Mouse (Mus musculus) embryonic facial prominence, embryonic 11.5 days (tissue): ENCODE measurements around the gene Parp3. TPM values are rescaled to one million over a fixed set of nuclear protein-coding genes. Genes with fewer than 3 reads are reported as not detected.

ENCODE experiments used
- ATAC-seq: fragments of 200-750 bp; cut with Nextera tagmentation; replicated peaks from 2 replicates; pipeline ENCODE4 v1.8.0; 2017; ENCODE audit warnings: low read depth; ENCODE audit not compliant: insufficient number of reproducible peaks, low FRiP score, low TSS enrichment
- DNase-seq: peaks from one replicate; pipeline ENCODE4 v3.0.0-alpha.2; 2015; ENCODE audit warnings: low spot score
- H3K27ac ChIP-seq: fragments of 300-500 bp; sonication (generic); replicated peaks from 2 replicates; pipeline ENCODE4 v1.5.1; 2014; ENCODE audit warnings: mild to moderate bottlenecking, low read depth, low read length, control low read depth
- H3K27me3 ChIP-seq: fragments of 300-500 bp; sonication (generic); 2 replicates; pipeline ENCODE4 v1.6.1; 2014; ENCODE audit warnings: mild to moderate bottlenecking, low read length, moderate library complexity, mixed read lengths; ENCODE audit not compliant: control insufficient read depth, insufficient read depth
- H3K36me3 ChIP-seq: fragments of 300-500 bp; sonication (generic); replicated peaks from 2 replicates; pipeline ENCODE4 v1.6.1; 2014; ENCODE audit warnings: low read depth, mild to moderate bottlenecking, low read length, moderate library complexity, mixed read lengths; ENCODE audit not compliant: control insufficient read depth, insufficient read depth
- H3K4me1 ChIP-seq: fragments of 300-500 bp; sonication (generic); 2 replicates; pipeline ENCODE4 v1.6.1; 2014; ENCODE audit warnings: low read length, mixed read lengths; ENCODE audit not compliant: control insufficient read depth, insufficient read depth
- H3K4me2 ChIP-seq: fragments of 300-500 bp; sonication (generic); 2 replicates; pipeline ENCODE4 v1.6.1; 2014; ENCODE audit warnings: low read depth, mild to moderate bottlenecking, control low read depth, low read length, moderate library complexity
- H3K4me3 ChIP-seq: fragments of 300-500 bp; sonication (generic); 2 replicates; pipeline ENCODE4 v1.5.1; 2014; ENCODE audit warnings: low read depth, low read length, control low read depth
- H3K9ac ChIP-seq: fragments of 300-500 bp; sonication (generic); replicated peaks from 2 replicates; pipeline ENCODE4 v1.6.1; 2014; ENCODE audit warnings: mild to moderate bottlenecking, control low read depth, low read length
- H3K9me3 ChIP-seq: fragments of 300-500 bp; sonication (generic); replicated peaks from 2 replicates; pipeline ENCODE4 v1.6.1; 2016; ENCODE audit warnings: mild to moderate bottlenecking, low read length, inconsistent platforms, mixed read lengths; ENCODE audit not compliant: control insufficient read depth
- WGBS: fragments of 180-500 bp; shearing (Covaris S2); extraction: QIAGEN DNeasy Blood & Tissue Kit; methylation state at CpG from one replicate; pipeline ENCODE4 v1.1.7; 2014; 5-methylcytosine and 5-hydroxymethylcytosine counted together
- polyA plus RNA-seq: library from polyadenylated mRNA; unstranded; fragments of >200 nt; fragmentation: Nextera tagmentation; extraction: Ambion mirVana; gene quantifications from 2 replicates; pipeline ENCODE4 v1.2.1, GENCODE M21; 2014

The Parp3 gene
- polyA plus RNA-seq, 1 experiment from 2014 or later: 1.9 TPM

DNA sequence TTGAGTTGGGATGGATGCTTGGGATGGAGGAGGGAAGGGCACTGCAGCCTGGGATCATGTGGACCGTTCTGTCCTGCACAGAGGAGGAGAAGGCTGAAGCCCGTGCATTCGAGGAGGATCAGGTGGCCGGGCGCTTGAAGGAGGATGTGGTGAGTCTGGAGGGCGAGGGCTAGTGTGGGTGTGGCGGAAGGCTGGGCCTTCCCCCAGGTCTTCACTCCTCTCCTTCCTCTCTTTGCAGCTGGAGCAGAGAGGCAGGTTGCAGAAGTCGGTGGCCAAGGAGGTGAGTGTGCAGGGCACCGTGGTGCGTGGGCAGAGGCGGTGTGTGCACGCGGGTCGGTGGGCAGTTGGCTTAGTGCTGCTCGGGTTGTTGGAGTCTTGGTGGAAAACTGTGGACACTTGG lies 4.3 kb upstream of the Parp3 start:
- Histone ChIP-seq H3K4me1 (peaks cover 5% of the 10 kb centered on the region; the same call in 1 of the 2 replicates), H3K4me2 (no peak overlapping the region), H3K4me3 (no peak overlapping the region), H3K9me3 (no peaks in the 10 kb centered on the region), H3K27me3 (no peaks in the 10 kb centered on the region), H3K27ac (no peak overlapping the region), H3K9ac (no peak overlapping the region), H3K36me3 (peaks cover 6% of the 10 kb centered on the region)
- WGBS: 98% methylated on average over 15 of the region's 15 CpGs
- ATAC-seq (no peak), DNase-seq (no peak)

DNA sequence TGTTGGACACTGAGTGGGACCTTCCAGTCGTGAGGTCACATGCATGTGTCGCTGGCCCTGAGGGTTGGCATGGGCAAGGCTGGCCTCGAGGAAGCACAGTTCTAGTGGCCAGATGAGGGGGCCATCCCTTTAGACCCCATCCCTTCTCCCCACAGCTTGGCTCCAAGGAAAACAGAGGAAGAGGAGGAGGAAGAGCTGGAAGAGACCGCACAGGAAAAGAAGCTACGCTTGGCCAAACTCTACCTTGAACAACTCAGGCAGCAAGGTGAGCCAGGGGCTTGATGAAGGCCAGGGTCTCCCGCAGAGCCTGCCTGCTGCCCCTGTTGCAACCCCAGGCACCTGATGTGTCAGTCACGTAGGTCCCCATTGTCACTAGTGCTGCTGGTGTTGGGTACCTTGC lies 3.8 kb upstream of the Parp3 start:
- no peaks in the 10 kb centered on the region for H3K27me3 ChIP-seq
- peaks cover 6% of the 10 kb centered on the region for H3K36me3 ChIP-seq
- H3K9me3 ChIP-seq: no peaks in the 10 kb centered on the region
- WGBS: 96% methylated on average over 7 of the region's 7 CpGs
- H3K4me1 ChIP-seq: peaks cover 5% of the 10 kb centered on the region
- ATAC-seq (no peak), DNase-seq (no peak)
- H3K27ac ChIP-seq: no peak overlapping the region
- H3K4me2 ChIP-seq: no peak overlapping the region
- H3K9ac ChIP-seq: no peak overlapping the region
- no peak overlapping the region for H3K4me3 ChIP-seq

DNA sequence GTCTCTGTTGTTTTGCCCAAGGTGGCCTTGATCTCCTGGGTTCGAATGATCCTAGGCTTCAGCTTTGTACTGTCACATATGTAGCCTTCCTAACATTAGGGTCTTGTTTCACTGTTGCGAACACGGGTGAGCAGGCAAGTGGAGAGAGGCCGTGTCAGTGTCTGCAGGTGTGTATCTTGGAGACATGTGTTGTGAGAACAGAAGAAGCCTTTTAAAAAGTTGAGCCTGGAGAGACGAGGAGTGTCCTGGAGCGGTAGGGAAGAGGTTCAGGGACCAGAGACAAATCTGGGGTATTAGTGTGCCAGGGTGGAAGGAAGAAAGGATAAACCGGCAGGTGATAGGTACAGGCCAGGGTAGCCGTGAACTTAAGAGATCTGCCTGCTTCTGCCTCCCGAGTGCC lies 1.4 kb upstream of the Parp3 start:
- Histone ChIP-seq H3K4me1 (peaks cover 10% of the 10 kb centered on the region), H3K27ac (no peak overlapping the region)
- WGBS: 84% methylated on average over 9 of the region's 9 CpGs

DNA sequence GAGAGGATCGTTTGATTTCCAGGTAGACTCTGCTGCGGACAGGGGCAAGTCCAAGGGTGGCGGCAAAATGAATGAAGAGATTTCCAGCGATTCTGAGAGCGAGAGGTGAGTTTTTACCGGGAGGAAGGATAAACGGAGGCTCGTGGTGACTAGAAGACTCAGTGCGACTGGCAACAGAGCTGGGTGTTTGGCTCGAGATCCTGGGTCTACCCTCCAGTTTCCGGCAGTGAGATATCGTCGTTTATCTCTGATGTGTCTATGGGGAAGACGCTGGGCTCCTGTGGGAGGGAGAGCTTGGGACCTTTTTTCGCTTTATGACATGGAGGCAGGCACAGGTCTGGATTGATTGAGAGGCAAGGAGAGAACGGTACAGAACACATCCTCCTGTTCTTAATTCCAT lies 900 bp upstream of the Parp3 start:
- Histone ChIP-seq H3K4me2 (peak overlapping the region; percentile 83), H3K27ac (no peak overlapping the region), H3K4me1 (peaks cover 10% of the 10 kb centered on the region), H3K9me3 (no peaks in the 10 kb centered on the region), H3K4me3 (peak overlapping the region; percentile 66), H3K36me3 (no peaks in the 10 kb centered on the region; the same call in 1 of the 2 replicates), H3K9ac (peak overlapping the region; percentile 70), H3K27me3 (no peaks in the 10 kb centered on the region)
- no peak for DNase-seq
- ATAC-seq: no peak
- 3% methylated on average over 16 of the region's 16 CpGs for WGBS

More for the DNA sequence above, 1.4 kb upstream of the Parp3 start:
- Histone ChIP-seq H3K27me3 (no peaks in the 10 kb centered on the region), H3K9me3 (no peaks in the 10 kb centered on the region), H3K4me2 (peak overlapping the region; percentile 83), H3K9ac (peak overlapping the region; percentile 70; the same call in 1 of the 2 replicates), H3K4me3 (peak overlapping the region; percentile 66), H3K36me3 (no peaks in the 10 kb centered on the region; the same call in 1 of the 2 replicates)
- ATAC-seq (no peak), DNase-seq (no peak)

DNA sequence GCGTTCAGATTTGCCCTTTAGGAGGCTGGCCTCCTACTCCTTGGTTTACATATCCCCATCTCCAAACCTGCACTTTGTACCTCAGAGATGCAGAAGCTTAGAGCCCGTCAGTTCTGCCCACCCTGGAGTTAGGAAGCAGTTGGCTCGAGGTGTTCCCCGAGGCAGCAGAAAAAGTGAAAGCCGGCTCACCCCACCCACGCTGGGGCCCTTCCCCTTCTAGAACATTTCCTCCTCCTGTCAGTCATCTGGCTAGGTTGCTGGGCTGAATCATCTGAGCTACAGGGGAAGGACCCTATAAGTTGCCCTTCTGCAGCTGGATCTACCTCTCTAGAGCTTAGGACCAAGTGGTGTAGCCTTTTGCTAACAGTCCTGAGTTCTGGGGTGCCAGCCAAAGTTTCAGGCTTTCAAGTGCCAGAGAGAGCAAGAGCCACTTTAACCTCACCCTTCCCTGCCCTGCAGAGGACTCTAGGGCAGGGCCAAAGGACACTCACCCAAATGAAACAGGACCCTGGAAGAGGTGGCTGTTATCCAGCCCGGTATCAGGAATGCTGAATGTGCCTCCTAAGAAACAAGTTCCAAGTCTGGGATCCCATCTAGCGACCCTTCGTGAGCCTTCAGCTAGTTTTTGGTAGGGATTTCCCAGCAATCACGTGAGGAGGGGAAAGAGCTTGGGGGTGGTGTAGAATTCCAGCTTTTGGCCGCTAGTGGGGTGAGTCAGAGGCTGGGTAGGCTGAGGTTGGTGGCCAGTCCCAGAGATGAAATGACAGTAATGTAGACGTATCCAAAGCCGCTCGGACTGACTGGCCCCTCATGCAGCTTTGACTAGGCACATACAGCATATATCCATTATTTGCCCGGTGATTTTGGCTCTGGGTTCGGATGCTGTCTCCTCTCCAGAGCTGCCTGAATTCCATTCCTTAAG lies 486 bp downstream of the Parp3 start:
- Histone ChIP-seq H3K27me3 (no peaks in the 10 kb centered on the region), H3K27ac (peak overlapping the region; percentile 47), H3K4me3 (no peak overlapping the region; the same call in 1 of the 2 replicates), H3K9ac (peak overlapping the region; percentile 47), H3K36me3 (no peaks in the 10 kb centered on the region; the same call in 1 of the 2 replicates), H3K4me1 (peaks cover 10% of the 10 kb centered on the region), H3K4me2 (peak overlapping the region; percentile 27), H3K9me3 (no peaks in the 10 kb centered on the region)
- DNase-seq (peak; percentile 60), ATAC-seq (peak; percentile 46)
- 31% methylated on average over 16 of the region's 16 CpGs for WGBS

DNA sequence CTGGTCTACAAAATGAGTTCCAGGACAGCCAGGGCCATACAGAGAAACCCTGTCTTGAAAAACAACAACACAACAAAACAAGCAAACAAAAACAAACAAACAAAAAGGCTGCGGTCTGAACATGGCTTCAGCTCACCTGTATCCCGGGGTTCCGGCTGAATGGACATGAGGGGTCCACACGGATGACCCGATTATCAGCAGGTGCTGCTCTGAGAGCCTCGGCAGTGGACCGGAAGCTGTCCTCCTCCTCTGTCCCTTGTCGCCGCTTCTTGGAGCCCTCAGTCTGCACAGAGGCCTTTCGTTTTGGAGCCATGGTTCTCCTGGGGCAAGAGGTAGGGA lies 1.1 kb downstream of the Parp3 start, which contains the start of gene Rrp9:
TSS of gene Rrp9 (plus strand) at position 301 of the 339 bp plus-strand sequence.
- no peak for ATAC-seq
- Histone ChIP-seq H3K4me3 (no peak within 1 kb of the TSS; the same call in 1 of the 2 replicates), H3K4me1 (peaks cover 10% of the 10 kb centered on the region), H3K4me2 (peak within 1 kb of the TSS; percentile 27), H3K9ac (peak within 1 kb of the TSS; percentile 47), H3K27me3 (no peaks in the 10 kb centered on the region), H3K27ac (peak within 1 kb of the TSS; percentile 47), H3K36me3 (no peaks in the 10 kb centered on the region), H3K9me3 (no peaks in the 10 kb centered on the region)
- 81% methylated on average over 10 of the region's 10 CpGs for WGBS
- no peak for DNase-seq

DNA sequence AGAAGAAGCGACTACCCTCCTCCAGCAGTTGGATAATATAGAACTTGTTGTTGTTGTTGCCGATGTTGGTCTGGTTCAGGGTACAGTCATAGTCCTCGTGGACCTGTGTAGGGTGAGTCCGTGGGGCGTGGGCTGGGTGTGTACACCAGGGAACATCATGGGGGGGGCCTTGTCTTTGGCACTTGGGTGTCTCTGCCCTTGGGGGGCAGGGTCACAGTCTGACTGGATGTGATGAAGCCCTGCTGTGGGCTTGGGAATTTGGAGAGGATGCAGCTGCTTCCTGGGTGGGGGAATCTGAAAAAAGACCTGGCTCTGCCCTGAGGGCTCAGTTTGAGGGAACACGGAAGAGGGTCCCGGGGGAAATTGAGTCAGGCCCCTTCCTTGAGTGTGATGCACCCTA lies 1.7 kb downstream of the Parp3 start:
- Histone ChIP-seq H3K4me3 (no peak overlapping the region), H3K9ac (no peak overlapping the region), H3K4me1 (peaks cover 10% of the 10 kb centered on the region), H3K4me2 (no peak overlapping the region), H3K36me3 (no peaks in the 10 kb centered on the region), H3K27me3 (no peaks in the 10 kb centered on the region), H3K9me3 (no peaks in the 10 kb centered on the region), H3K27ac (no peak overlapping the region)
- WGBS: 67% methylated on average over 7 of the region's 7 CpGs
- ATAC-seq (no peak), DNase-seq (no peak)

DNA sequence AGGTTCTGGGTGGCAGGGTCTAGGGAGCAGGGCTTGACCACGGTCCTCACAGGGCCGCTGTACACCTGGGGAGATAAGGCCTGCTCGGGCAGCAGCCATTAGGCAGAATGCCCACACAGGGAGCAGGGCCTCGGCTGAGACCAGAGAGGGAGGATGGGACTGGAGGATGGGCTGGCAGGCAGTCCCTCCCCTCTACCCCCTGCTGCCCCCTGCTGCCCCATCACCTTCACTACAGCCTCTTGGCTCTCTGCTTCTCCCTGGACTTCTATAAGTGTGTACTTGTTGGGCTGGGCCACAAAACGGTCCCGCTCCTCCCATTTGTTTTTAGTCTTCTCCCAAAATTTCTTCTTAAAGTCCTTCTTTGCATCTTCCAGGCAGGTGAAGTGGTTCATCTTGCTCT lies 2.3 kb downstream of the Parp3 start:
- peak overlapping the region; percentile 29; the same call in 1 of the 2 replicates for H3K4me2 ChIP-seq
- ATAC-seq (no peak; the same call in 1 of the 2 replicates), DNase-seq (peak; percentile 75)
- H3K36me3 ChIP-seq: no peaks in the 10 kb centered on the region
- H3K9ac ChIP-seq: peak overlapping the region; percentile 32
- no peaks in the 10 kb centered on the region for H3K9me3 ChIP-seq
- no peak overlapping the region for H3K4me3 ChIP-seq
- H3K27ac ChIP-seq: no peak overlapping the region
- H3K4me1 ChIP-seq: peaks cover 10% of the 10 kb centered on the region
- no peaks in the 10 kb centered on the region for H3K27me3 ChIP-seq
- WGBS: 3% methylated on average over 6 of the region's 6 CpGs
